Mouse (Mus musculus) ES-E14 (cell line): ENCODE results near the gene Podxl.

Experiments used
- CHD2 ChIP-seq: IDR thresholded peaks from 2 replicates; pipeline ENCODE4 v1.6.1; 2014; ENCODE audit warnings: mild to moderate bottlenecking, low read depth, low read length, inconsistent platforms
- HCFC1 ChIP-seq: IDR thresholded peaks from 2 replicates; pipeline ENCODE4 v1.6.1; 2012; ENCODE audit warnings: low read length, inconsistent platforms, borderline replicate concordance; ENCODE audit not compliant: insufficient read depth
- MAFK ChIP-seq: IDR thresholded peaks from 2 replicates; pipeline ENCODE4 v1.6.1; 2014; ENCODE audit warnings: mild to moderate bottlenecking, low read depth, low read length, inconsistent platforms; ENCODE audit not compliant: insufficient read depth
- ZC3H11A ChIP-seq: IDR thresholded peaks from 2 replicates; pipeline ENCODE4 v1.6.1; 2012; ENCODE audit warnings: low read depth, mild to moderate bottlenecking, inconsistent platforms, low read length, borderline replicate concordance
- ZNF384 ChIP-seq: IDR thresholded peaks from 2 replicates; pipeline ENCODE4 v1.6.1; 2012; ENCODE audit warnings: low read depth, low read length, inconsistent platforms

DNA sequence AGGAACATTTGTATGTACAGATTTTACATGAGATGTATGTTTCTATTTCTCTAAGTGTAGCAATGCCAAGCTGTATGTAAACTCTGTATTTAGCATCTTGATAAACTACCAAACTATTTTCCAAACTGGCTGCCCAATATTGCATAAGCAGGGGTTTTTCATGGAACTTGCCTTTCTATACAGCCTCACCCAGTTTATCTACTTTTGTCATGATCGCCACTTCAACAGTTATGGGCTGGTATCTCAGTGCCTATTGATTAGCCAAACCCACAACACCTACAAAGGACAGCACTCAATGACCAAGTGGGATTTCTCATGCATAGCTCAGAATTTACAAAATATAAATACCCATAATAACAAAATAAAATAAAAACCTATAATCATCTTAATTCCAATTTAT lies 25.7 kb downstream of the Podxl start:
- TF ChIP-seq MAFK (no peak), ZC3H11A (no peak), HCFC1 (no peak), CHD2 (no peak), ZNF384 (no peak)
